Mouse (Mus musculus): ENCODE data around the gene 1700023F06Rik. TPM values are rescaled to one million over a fixed set of nuclear protein-coding genes. Genes with fewer than 3 reads are reported as not detected.

Gene 1700023F06Rik
- not detected in 2 replicates for total RNA-seq (2021)
- long read RNA-seq: 0 reads

- DNase-seq: no peak
These were observed at the start of gene 1700023F06Rik for GRCm38 (mm10) chr11:103208458-103208857. Gene 1700023F06Rik, minus strand, starts transcription at chr11:103208558.

GRCm38 (mm10) chr11:103257938-103258481 lies 49.7 kb upstream of the 1700023F06Rik start:
- DNase-seq: peak; percentile 26

- DNase-seq: no peak
These were observed 45.2 kb upstream of the 1700023F06Rik start for GRCm38 (mm10) chr11:103253605-103254004.

- DNase-seq: no peak
These were observed 44.0 kb upstream of the 1700023F06Rik start for GRCm38 (mm10) chr11:103252380-103252779.

GRCm38 (mm10) chr11:103250324-103250723 lies 42.0 kb upstream of the 1700023F06Rik start:
- DNase-seq: no peak

GRCm38 (mm10) chr11:103249509-103249908 lies 41.2 kb upstream of the 1700023F06Rik start:
- no peak for DNase-seq

- no peak for DNase-seq
These were observed 40.5 kb upstream of the 1700023F06Rik start for GRCm38 (mm10) chr11:103248837-103249236.

- peak; percentile 77 for DNase-seq
These were observed 39.3 kb upstream of the 1700023F06Rik start for GRCm38 (mm10) chr11:103247504-103248177.

- DNase-seq: no peak
These were observed 38.5 kb upstream of the 1700023F06Rik start for GRCm38 (mm10) chr11:103246731-103247290.

- peak; percentile 56 for DNase-seq
These were observed 37.8 kb upstream of the 1700023F06Rik start for GRCm38 (mm10) chr11:103246081-103246730.

- DNase-seq: no peak
These were observed 36.5 kb upstream of the 1700023F06Rik start for GRCm38 (mm10) chr11:103244856-103245255.

- DNase-seq: no peak
These were observed 32.4 kb upstream of the 1700023F06Rik start for GRCm38 (mm10) chr11:103240740-103241139.

GRCm38 (mm10) chr11:103237757-103238156 lies 29.4 kb upstream of the 1700023F06Rik start:
- DNase-seq: no peak

GRCm38 (mm10) chr11:103236903-103237302 lies 28.5 kb upstream of the 1700023F06Rik start:
- DNase-seq: no peak

GRCm38 (mm10) chr11:103236431-103236830 lies 28.1 kb upstream of the 1700023F06Rik start:
- no peak for DNase-seq

- DNase-seq: no peak
These were observed 27.3 kb upstream of the 1700023F06Rik start for GRCm38 (mm10) chr11:103235702-103236101.

- DNase-seq: no peak
These were observed 26.1 kb upstream of the 1700023F06Rik start for GRCm38 (mm10) chr11:103234447-103234846.

- peak; percentile 88 for DNase-seq
These were observed 24.6 kb upstream of the 1700023F06Rik start for GRCm38 (mm10) chr11:103232966-103233365.

- no peak for DNase-seq
These were observed 23.0 kb upstream of the 1700023F06Rik start for GRCm38 (mm10) chr11:103231367-103231766.

- DNase-seq: no peak
These were observed 22.3 kb upstream of the 1700023F06Rik start for GRCm38 (mm10) chr11:103230626-103231025.

- no peak for DNase-seq
These were observed 21.2 kb upstream of the 1700023F06Rik start for GRCm38 (mm10) chr11:103229608-103230007.

GRCm38 (mm10) chr11:103223951-103224456 lies 15.6 kb upstream of the 1700023F06Rik start:
- DNase-seq: no peak

GRCm38 (mm10) chr11:103223444-103223843 lies 15.1 kb upstream of the 1700023F06Rik start:
- DNase-seq: no peak

Data from adrenal gland, postnatal 25 days (tissue).